Mouse (Mus musculus) myocyte (in vitro differentiated cells): Measurements from ENCODE around the gene Entpd5. TPM values are rescaled to one million over a fixed set of nuclear protein-coding genes. Genes with fewer than 3 reads are reported as not detected.

Experiments used
- H3K27me3 ChIP-seq: one replicate; pipeline ENCODE4 v1.6.1; 2011; ENCODE audit not compliant: control insufficient read depth, insufficient read depth, insufficient read length
- H3K36me3 ChIP-seq: one replicate; pipeline ENCODE4 v1.6.1; 2011; ENCODE audit not compliant: control insufficient read depth, insufficient read depth
- H3K4me2 ChIP-seq: one replicate; pipeline ENCODE4 v1.6.1; 2011; ENCODE audit warnings: low read depth, control low read depth
- H3K4me3 ChIP-seq: one replicate; pipeline ENCODE4 v1.5.1; 2011; ENCODE audit warnings: mild to moderate bottlenecking, control low read depth, moderate library complexity
- H3K79me2 ChIP-seq: one replicate; pipeline ENCODE4 v1.6.1; 2011; ENCODE audit not compliant: control insufficient read depth, insufficient read depth
- H3ac ChIP-seq: one replicate; pipeline ENCODE4 v1.6.1; 2011; ENCODE audit not compliant: control insufficient read depth, insufficient read length
- CEBPB ChIP-seq: IDR thresholded peaks from 2 replicates; pipeline ENCODE4 v1.6.1; 2011; ENCODE audit warnings: mild to moderate bottlenecking, moderate library complexity; ENCODE audit not compliant: poor library complexity, insufficient read depth, severe bottlenecking
- E2F4 ChIP-seq: IDR thresholded peaks from one replicate; pipeline ENCODE4 v1.6.1; 2011; ENCODE audit warnings: mild to moderate bottlenecking, control low read depth, moderate library complexity; ENCODE audit not compliant: insufficient read depth
- MAX ChIP-seq: IDR thresholded peaks from one replicate; pipeline ENCODE4 v1.6.1; 2011; ENCODE audit warnings: low read depth, mild to moderate bottlenecking, control low read depth
- MYOD1 ChIP-seq, 3 experiments: IDR thresholded peaks; one replicate each; pipeline ENCODE4 v1.6.1; 2011; ENCODE audit warnings: control low read depth in 2 of 3, low read depth in 2 of 3, mild to moderate bottlenecking in 2 of 3, moderate library complexity in 1 of 3; ENCODE audit not compliant: insufficient read length in 2 of 3, control insufficient read depth in 1 of 3
- MYOG ChIP-seq, 3 experiments: IDR thresholded peaks; one replicate each; pipeline ENCODE4 v1.6.1; 2011; ENCODE audit warnings: control low read depth in 2 of 3, low read depth in 2 of 3, mild to moderate bottlenecking in 2 of 3; ENCODE audit not compliant: insufficient read length in 2 of 3, control insufficient read depth in 1 of 3, insufficient read depth in 1 of 3
- POLR2A ChIP-seq: IDR thresholded peaks from one replicate; pipeline ENCODE4 v1.6.1; 2011; ENCODE audit warnings: low read depth, mild to moderate bottlenecking, control low read depth, moderate library complexity; ENCODE audit not compliant: insufficient read length
- POLR2AphosphoS2 ChIP-seq: IDR thresholded peaks from one replicate; pipeline ENCODE4 v1.6.1; 2011; ENCODE audit warnings: low read depth, control low read depth; ENCODE audit not compliant: insufficient read length
- REST ChIP-seq: IDR thresholded peaks from one replicate; pipeline ENCODE4 v1.6.1; 2011; ENCODE audit warnings: mild to moderate bottlenecking, control low read depth, moderate library complexity; ENCODE audit not compliant: insufficient read depth, insufficient read length
- SRF ChIP-seq: IDR thresholded peaks from one replicate; pipeline ENCODE4 v1.6.1; 2011; ENCODE audit warnings: low read depth; ENCODE audit not compliant: control insufficient read depth, insufficient read length
- TCF12 ChIP-seq: IDR thresholded peaks from one replicate; pipeline ENCODE4 v1.6.1; 2011; ENCODE audit warnings: mild to moderate bottlenecking, control low read depth; ENCODE audit not compliant: poor library complexity, insufficient read depth, severe bottlenecking
- TCF3 ChIP-seq: IDR thresholded peaks from one replicate; pipeline ENCODE4 v1.6.1; 2011; ENCODE audit warnings: low read depth, control low read depth; ENCODE audit not compliant: insufficient read length
- USF1 ChIP-seq: IDR thresholded peaks from one replicate; pipeline ENCODE4 v1.6.1; 2011; ENCODE audit warnings: low read depth, mild to moderate bottlenecking, control low read depth, moderate library complexity
- polyA plus RNA-seq: library from polyadenylated mRNA; unstranded; fragments of >200 nt; fragmentation: generic; extraction: Trizol; gene quantifications from one replicate; pipeline ENCODE4 v1.2.1, GENCODE M21; 2012; ENCODE audit warnings: missing spikeins

Gene Entpd5
- polyA plus RNA-seq, 1 experiment = 6.3 TPM

GRCm38 (mm10) chr12:84382369-84382768, 26.5 kb downstream of the Entpd5 start:
- H3K4me2 ChIP-seq = no peak overlapping the region
- TF ChIP-seq MAX (no peak), POLR2A (no peak), POLR2AphosphoS2 (no peak), USF1 (no peak), REST (no peak), MYOG (IDR thresholded peaks at IDR 0.05; ENCODE audit: control insufficient read depth in 1 of 3, insufficient read depth in 1 of 3, insufficient read length in 2 of 3, low read depth in 2 of 3) (no peak), TCF12 (no peak)

GRCm38 (mm10) chr12:84373831-84374481, 34.9 kb downstream of the Entpd5 start:
- Histone ChIP-seq H3K4me2 (no peak overlapping the region), H3ac (no peak overlapping the region), H3K79me2 (no peaks in the 10 kb centered on the region), H3K36me3 (peaks cover 18% of the 10 kb centered on the region), H3K27me3 (no peaks in the 10 kb centered on the region), H3K4me3 (no peak overlapping the region)
- peak in 2 of 3 experiments; percentile 67 to 74 for TF ChIP-seq MYOD1 (IDR thresholded peaks at IDR 0.05; ENCODE audit: control insufficient read depth in 1 of 3, insufficient read length in 2 of 3, low read depth in 2 of 3)
- peak; percentile 34 to 81 (median 68) for TF ChIP-seq MYOG (IDR thresholded peaks at IDR 0.05; ENCODE audit: control insufficient read depth in 1 of 3, insufficient read depth in 1 of 3, insufficient read length in 2 of 3, low read depth in 2 of 3)
- TF ChIP-seq TCF3 = no peak

More at GRCm38 (mm10) chr12:84382369-84382768, 26.5 kb downstream of the Entpd5 start:
- Histone ChIP-seq H3K4me3 (no peak overlapping the region), H3K27me3 (no peaks in the 10 kb centered on the region), H3K36me3 (no peaks in the 10 kb centered on the region), H3ac (no peak overlapping the region), H3K79me2 (no peaks in the 10 kb centered on the region)

GRCm38 (mm10) chr12:84371647-84372046, 37.2 kb downstream of the Entpd5 start:
- Histone ChIP-seq H3ac (no peak overlapping the region), H3K27me3 (no peaks in the 10 kb centered on the region)
- TF ChIP-seq MAX = no peak
- no peak for TF ChIP-seq SRF
- no peak for TF ChIP-seq POLR2AphosphoS2
- TF ChIP-seq REST = no peak

DNA sequence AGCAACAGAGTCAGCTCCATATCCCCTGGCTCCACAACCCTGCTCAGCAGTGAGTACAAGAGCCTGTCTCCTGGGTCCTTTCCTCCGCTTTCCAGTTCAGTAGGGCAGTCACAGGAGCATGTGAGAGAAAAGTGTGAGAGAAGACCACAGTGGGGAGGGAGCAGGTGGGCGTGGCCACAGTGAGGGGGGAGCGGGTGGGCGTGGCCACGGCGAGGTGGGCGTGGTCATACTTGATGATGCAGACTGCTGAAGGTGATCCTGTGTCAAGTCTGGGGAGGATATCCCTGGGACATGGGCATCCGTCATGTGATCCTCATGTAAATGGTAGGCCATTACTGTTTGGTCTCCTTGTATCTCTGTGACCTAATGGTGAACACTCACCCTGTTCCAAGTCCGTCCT, 41.9 kb downstream of the Entpd5 start:
- Histone ChIP-seq H3K79me2 (peaks cover 38% of the 10 kb centered on the region), H3ac (no peak overlapping the region), H3K36me3 (peaks cover 11% of the 10 kb centered on the region), H3K4me3 (no peak overlapping the region), H3K4me2 (no peak overlapping the region), H3K27me3 (no peaks in the 10 kb centered on the region)
- no peak for TF ChIP-seq CEBPB
- TF ChIP-seq MAX = no peak
- TF ChIP-seq POLR2AphosphoS2 = no peak
- TF ChIP-seq E2F4 = no peak
- no peak for TF ChIP-seq MYOD1 (IDR thresholded peaks at IDR 0.05; ENCODE audit: control insufficient read depth in 1 of 3, insufficient read length in 2 of 3, low read depth in 2 of 3)
- no peak for TF ChIP-seq MYOG (IDR thresholded peaks at IDR 0.05; ENCODE audit: control insufficient read depth in 1 of 3, insufficient read depth in 1 of 3, insufficient read length in 2 of 3, low read depth in 2 of 3)
- no peak for TF ChIP-seq TCF3
- no peak for TF ChIP-seq TCF12
- no peak for TF ChIP-seq REST
- TF ChIP-seq POLR2A = no peak
- no peak for TF ChIP-seq SRF
- no peak for TF ChIP-seq USF1

More at GRCm38 (mm10) chr12:84371647-84372046, 37.2 kb downstream of the Entpd5 start:
- no peak overlapping the region for H3K4me3 ChIP-seq
- no peaks in the 10 kb centered on the region for H3K79me2 ChIP-seq
- no peak overlapping the region for H3K4me2 ChIP-seq
- H3K36me3 ChIP-seq = peaks cover 20% of the 10 kb centered on the region

DNA sequence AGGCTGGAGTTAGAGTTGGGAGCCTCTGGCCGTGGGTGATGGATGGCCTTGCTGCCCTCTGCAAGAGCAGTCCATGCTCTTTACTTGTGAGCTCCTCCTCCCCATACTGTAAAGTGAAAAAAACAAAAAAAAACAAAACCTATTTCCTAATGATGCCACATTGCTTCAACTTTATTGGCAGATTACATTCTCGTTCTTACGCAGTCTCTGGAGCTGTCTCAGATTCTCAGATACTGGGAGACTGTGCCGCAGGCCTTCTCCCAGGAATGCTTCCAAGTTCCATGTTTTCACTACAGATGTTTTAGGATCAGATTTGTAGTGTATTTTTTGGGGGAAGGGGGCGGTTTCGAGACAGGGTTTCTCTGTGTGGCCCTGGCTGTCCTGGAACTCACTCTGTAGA, 43.7 kb downstream of the Entpd5 start:
- H3K4me2 ChIP-seq = no peak overlapping the region
- H3K79me2 ChIP-seq = peaks cover 38% of the 10 kb centered on the region
- no peak overlapping the region for H3ac ChIP-seq
- H3K4me3 ChIP-seq = no peak overlapping the region
- H3K27me3 ChIP-seq = no peaks in the 10 kb centered on the region
- no peak for TF ChIP-seq TCF3
- TF ChIP-seq USF1 = no peak
- no peak for TF ChIP-seq CEBPB
- no peak for TF ChIP-seq MYOD1 (IDR thresholded peaks at IDR 0.05; ENCODE audit: control insufficient read depth in 1 of 3, insufficient read length in 2 of 3, low read depth in 2 of 3)
- no peak for TF ChIP-seq POLR2A
- no peak for TF ChIP-seq SRF
- no peak for TF ChIP-seq E2F4
- TF ChIP-seq MAX = no peak
- TF ChIP-seq MYOG (IDR thresholded peaks at IDR 0.05; ENCODE audit: control insufficient read depth in 1 of 3, insufficient read depth in 1 of 3, insufficient read length in 2 of 3, low read depth in 2 of 3) = no peak
- TF ChIP-seq POLR2AphosphoS2 = no peak
- peaks cover 5% of the 10 kb centered on the region for H3K36me3 ChIP-seq
